Mouse (Mus musculus) urinary bladder, postnatal 10 days (tissue): ENCODE results near the gene Slc6a13.

Source experiments
- DNase-seq: peaks from one replicate; pipeline ENCODE4 v3.0.0; 2022; ENCODE audit warnings: low spot score

Gene Slc6a13

GRCm38 (mm10) chr6:121378256-121378655 is 78.2 kb downstream of the Slc6a13 start:
- no peak for DNase-seq

GRCm38 (mm10) chr6:121380576-121380975 is 80.5 kb downstream of the Slc6a13 start:
- DNase-seq, result no peak

GRCm38 (mm10) chr6:121382071-121382470 is 82.0 kb downstream of the Slc6a13 start:
- DNase-seq, result no peak

- DNase-seq, result no peak
Measured at GRCm38 (mm10) chr6:121385397-121385796, 85.4 kb downstream of the Slc6a13 start.
